Mouse (Mus musculus): ENCODE results near the gene Lingo1.

DNA sequence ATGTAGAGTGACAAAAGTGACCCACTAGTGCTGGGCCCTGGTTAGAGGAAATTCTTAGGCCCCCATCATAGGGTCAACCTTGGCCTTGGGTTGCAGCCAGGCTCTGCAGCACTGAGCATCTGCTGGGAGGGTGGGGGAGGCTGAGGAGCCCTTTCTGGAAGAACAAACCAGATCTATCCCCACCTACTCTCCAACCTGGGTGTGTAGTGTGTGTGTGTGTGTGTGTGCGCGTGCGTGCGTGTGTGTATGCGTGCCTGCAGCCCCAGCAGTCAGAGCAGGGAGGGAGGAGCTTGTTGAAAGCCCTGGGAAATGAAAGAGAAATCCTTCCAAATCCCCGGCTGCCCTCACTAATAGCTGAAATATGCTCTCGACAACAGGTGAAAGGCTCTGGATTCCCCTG lies 133.3 kb downstream of the Lingo1 start:
- TF ChIP-seq CTCF (IDR thresholded peaks at IDR 0.05; ENCODE audit: extremely low read depth, insufficient read depth, insufficient read length, insufficient replicate concordance) = no peak
- TF ChIP-seq POLR2A (IDR thresholded peaks at IDR 0.05; ENCODE audit: low read depth, low read length) = no peak

All from spleen, adult 2 months (tissue).